Mouse (Mus musculus) hindbrain, embryonic 16.5 days (tissue): ENCODE data around the gene Ostc. TPM values are rescaled to one million over a fixed set of nuclear protein-coding genes. Genes with fewer than 3 reads are reported as not detected.

Experiments used
- ATAC-seq: fragments of 200-750 bp; cut with Nextera tagmentation; 2 replicates; pipeline ENCODE4 v1.8.0; 2017; ENCODE audit warnings: moderate TSS enrichment, moderate library complexity
- H3K27ac ChIP-seq: fragments of 300-500 bp; sonication (generic); 2 replicates; pipeline ENCODE4 v1.5.1; 2014; ENCODE audit warnings: low read depth, mild to moderate bottlenecking, control low read depth, low read length, moderate library complexity
- H3K27me3 ChIP-seq: fragments of 300-500 bp; sonication (generic); replicated peaks from 2 replicates; pipeline ENCODE4 v1.6.1; 2014; ENCODE audit warnings: low read length; ENCODE audit not compliant: control insufficient read depth, insufficient read depth
- H3K36me3 ChIP-seq: fragments of 300-500 bp; sonication (generic); 2 replicates; pipeline ENCODE4 v1.6.1; 2014; ENCODE audit warnings: mild to moderate bottlenecking, low read length, moderate library complexity, mixed read lengths; ENCODE audit not compliant: control insufficient read depth, insufficient read depth
- H3K4me1 ChIP-seq: fragments of 300-500 bp; sonication (generic); 2 replicates; pipeline ENCODE4 v1.6.1; 2014; ENCODE audit warnings: low read depth, low read length; ENCODE audit not compliant: control insufficient read depth, insufficient read depth
- H3K4me2 ChIP-seq: fragments of 300-500 bp; sonication (generic); 2 replicates; pipeline ENCODE4 v1.6.1; 2014; ENCODE audit warnings: mild to moderate bottlenecking, low read length, control low read depth, moderate library complexity
- H3K4me3 ChIP-seq: fragments of 300-500 bp; sonication (generic); 2 replicates; pipeline ENCODE4 v1.5.1; 2014; ENCODE audit warnings: mild to moderate bottlenecking, low read length, control low read depth, moderate library complexity
- H3K9ac ChIP-seq: fragments of 300-500 bp; sonication (generic); 2 replicates; pipeline ENCODE4 v1.6.1; 2014; ENCODE audit warnings: low read depth, mild to moderate bottlenecking, control low read depth, low read length, moderate library complexity
- H3K9me3 ChIP-seq: fragments of 300-500 bp; sonication (generic); 2 replicates; pipeline ENCODE4 v1.6.1; 2014; ENCODE audit warnings: mild to moderate bottlenecking, low read length, moderate library complexity; ENCODE audit not compliant: control insufficient read depth
- WGBS: fragments of 180-500 bp; shearing (Covaris S2); extraction: QIAGEN DNeasy Blood & Tissue Kit; methylation state at CpG from one replicate; pipeline ENCODE4 v1.1.7; 2014; 5-methylcytosine and 5-hydroxymethylcytosine counted together
- polyA plus RNA-seq: library from polyadenylated mRNA; unstranded; fragments of >200 nt; fragmentation: Nextera tagmentation; extraction: Ambion mirVana; gene quantifications from 2 replicates; pipeline ENCODE4 v1.2.1, GENCODE M21; 2015

Ostc gene
- polyA plus RNA-seq, 1 experiment from 2014 or later = 202 TPM

DNA sequence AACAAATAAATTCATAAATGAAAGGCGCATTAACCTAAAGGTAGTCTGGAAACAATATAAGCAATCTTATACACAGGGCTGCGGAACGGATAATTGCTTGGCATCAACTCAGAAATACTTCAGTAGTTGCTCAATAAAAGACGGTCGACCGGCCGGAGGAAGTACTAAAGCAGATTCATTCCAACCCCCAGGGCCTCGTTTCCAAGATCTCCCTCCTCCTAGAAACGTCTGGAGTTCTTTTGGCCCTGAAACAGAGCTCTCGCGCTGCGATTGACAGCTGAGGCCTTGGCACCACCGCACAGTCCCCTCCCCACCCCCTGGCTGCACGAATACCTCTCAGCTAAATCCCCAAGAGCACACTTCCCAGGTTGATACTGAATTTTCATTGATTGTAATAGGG lies 38.0 kb downstream of the Ostc start:
- Histone ChIP-seq H3K4me2 (no peak overlapping the region), H3K9ac (no peak overlapping the region), H3K4me3 (no peak overlapping the region), H3K27me3 (no peaks in the 10 kb centered on the region), H3K27ac (no peak overlapping the region), H3K36me3 (no peaks in the 10 kb centered on the region), H3K4me1 (no peaks in the 10 kb centered on the region), H3K9me3 (no peaks in the 10 kb centered on the region)
- ATAC-seq = no peak
- WGBS = 49% methylated on average over 14 of the region's 14 CpGs

DNA sequence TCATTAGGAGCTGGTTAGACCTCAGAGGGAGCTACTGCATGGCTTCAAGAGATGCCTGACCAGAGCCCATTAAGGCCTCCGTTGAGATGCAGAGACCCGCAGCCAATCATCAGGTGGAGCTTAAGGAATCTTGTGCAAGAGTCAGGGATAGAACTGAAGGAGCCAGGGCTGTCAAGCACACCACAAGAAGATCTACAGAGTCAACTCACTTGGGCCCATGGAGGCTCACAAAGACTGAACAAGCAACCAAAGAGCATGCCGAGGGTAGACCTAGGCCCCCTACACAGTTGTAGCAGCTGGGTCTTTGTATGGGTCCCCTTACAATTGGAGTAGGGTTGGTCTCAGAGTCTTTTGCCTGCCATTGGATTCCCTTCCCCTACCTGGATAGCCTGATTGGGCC lies 46.7 kb downstream of the Ostc start:
- WGBS = 93% methylated on average over 3 of the region's 3 CpGs

DNA sequence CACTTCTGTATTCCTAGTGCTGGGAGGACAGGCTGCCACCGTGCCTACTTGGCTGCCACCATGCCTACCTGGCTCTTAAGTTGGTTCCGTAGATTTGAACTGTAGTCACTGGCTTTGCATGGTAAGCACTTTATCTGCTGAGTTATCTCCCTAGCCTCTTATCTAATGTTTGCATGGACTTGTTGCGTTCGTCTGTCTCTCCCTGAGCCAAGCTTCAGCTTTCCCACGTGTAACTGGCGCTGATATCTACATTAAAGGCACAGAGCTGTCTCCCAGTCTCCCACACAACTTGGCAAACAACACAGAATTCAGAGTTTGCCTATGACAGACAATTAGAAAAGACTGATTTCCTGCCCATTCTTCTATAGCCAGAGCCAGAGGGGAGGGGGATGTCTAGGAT lies 48.6 kb downstream of the Ostc start:
- H3K4me3 ChIP-seq = no peak overlapping the region
- H3K4me2 ChIP-seq = no peak overlapping the region
- no peak for ATAC-seq
- no peaks in the 10 kb centered on the region for H3K27me3 ChIP-seq
- 77% methylated on average over 6 of the region's 6 CpGs for WGBS
- H3K36me3 ChIP-seq = no peaks in the 10 kb centered on the region
- H3K9ac ChIP-seq = no peak overlapping the region
- H3K27ac ChIP-seq = no peak overlapping the region
- H3K4me1 ChIP-seq = no peaks in the 10 kb centered on the region
- no peaks in the 10 kb centered on the region for H3K9me3 ChIP-seq

More for the DNA sequence above, 46.7 kb downstream of the Ostc start:
- Histone ChIP-seq H3K27me3 (no peaks in the 10 kb centered on the region), H3K36me3 (no peaks in the 10 kb centered on the region), H3K9ac (no peak overlapping the region), H3K27ac (no peak overlapping the region), H3K4me2 (no peak overlapping the region), H3K9me3 (no peaks in the 10 kb centered on the region), H3K4me1 (no peaks in the 10 kb centered on the region), H3K4me3 (no peak overlapping the region)
- ATAC-seq = no peak

DNA sequence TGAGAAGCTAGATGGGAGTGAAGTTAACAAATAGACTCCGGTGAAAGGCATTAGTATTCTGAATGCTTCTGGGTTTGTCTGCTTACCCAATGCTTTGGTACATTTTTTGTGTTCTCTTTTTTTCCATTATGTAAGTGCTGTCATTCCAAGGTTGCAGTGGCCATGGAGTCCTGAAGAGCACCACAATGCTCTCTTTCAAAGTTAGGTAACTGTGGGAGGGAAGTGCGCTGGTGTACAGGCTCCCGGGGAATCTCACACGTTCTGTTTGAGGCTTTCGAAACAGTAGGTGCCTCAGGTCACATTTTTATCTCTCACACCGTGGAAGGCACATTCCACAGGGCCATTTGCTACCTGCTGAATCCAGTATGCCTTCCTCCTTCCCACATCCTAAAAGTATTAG lies 59.7 kb downstream of the Ostc start:
- H3K4me1 ChIP-seq = no peaks in the 10 kb centered on the region
- no peaks in the 10 kb centered on the region for H3K27me3 ChIP-seq
- WGBS = 52% methylated on average over 6 of the region's 6 CpGs
- no peak overlapping the region for H3K9ac ChIP-seq
- ATAC-seq = no peak
- no peak overlapping the region for H3K4me3 ChIP-seq
- no peak overlapping the region for H3K4me2 ChIP-seq
- no peaks in the 10 kb centered on the region for H3K36me3 ChIP-seq
- no peaks in the 10 kb centered on the region for H3K9me3 ChIP-seq
- no peak overlapping the region for H3K27ac ChIP-seq

DNA sequence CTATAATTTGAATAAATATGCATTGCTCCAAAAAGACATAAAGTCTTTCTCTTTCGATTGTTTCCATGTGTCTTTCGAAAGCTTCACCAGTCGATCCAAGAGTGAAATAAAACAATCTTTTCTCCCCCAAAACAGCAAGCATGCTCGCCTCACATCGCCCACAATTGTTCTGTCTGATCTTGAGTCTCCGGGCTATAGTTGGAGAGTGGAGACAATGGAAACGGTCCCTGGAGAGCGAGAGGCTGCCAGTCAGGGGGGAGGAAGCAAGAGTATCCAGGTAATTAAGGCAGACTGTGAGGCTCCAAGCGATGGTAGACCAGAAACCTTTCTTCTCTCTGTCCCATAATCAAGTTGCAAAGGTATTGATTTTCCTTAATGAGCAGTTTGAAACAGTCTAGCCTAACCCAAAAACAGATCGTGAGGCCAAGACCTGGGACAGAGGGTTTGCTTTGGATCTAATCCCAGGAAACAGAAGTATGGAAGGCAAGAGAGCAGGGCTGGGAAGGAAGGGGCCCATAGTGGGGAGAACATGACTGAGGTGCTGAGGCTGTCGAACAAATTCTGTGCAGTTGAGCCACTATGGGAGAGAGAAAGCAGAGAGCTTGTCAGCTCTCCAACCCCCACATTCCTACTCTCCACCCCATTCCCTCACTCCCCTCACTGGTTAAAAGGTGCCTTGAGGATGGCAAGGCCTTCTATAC lies 63.0 kb downstream of the Ostc start:
- Histone ChIP-seq H3K9me3 (no peaks in the 10 kb centered on the region), H3K27ac (no peak overlapping the region), H3K9ac (no peak overlapping the region), H3K36me3 (no peaks in the 10 kb centered on the region), H3K4me1 (no peaks in the 10 kb centered on the region), H3K4me3 (no peak overlapping the region), H3K27me3 (no peaks in the 10 kb centered on the region), H3K4me2 (no peak overlapping the region)
- no peak for ATAC-seq
- 79% methylated on average over 11 of the region's 11 CpGs for WGBS

Other genes starting within 250 kb of the Ostc start
- 0.10 TPM in 1 of 2 replicates, not detected in the other for gene Etnppl, start 92.0 kb downstream of the Ostc start, polyA plus RNA-seq
- gene Rpl34, start 21.0 kb upstream of the Ostc start, polyA plus RNA-seq = 445 and 448 TPM in 2 replicates